Mouse (Mus musculus): ENCODE results near the gene Ankrd6. TPM values are rescaled to one million over a fixed set of nuclear protein-coding genes. Genes with fewer than 3 reads are reported as not detected.
"Not testable (repeated sequence)": the region's sequence is repeated elsewhere in the genome, so short reads cannot be mapped to it uniquely, and the experiment has no call there.

The Ankrd6 gene
- polyA plus RNA-seq, 1 experiment from 2014 or later = 4.7 TPM

GRCm38 (mm10) chr4:32981617-32982016, 31.0 kb upstream of the Ankrd6 start:
- peaks cover 25% of the 10 kb centered on the region for H3K27me3 ChIP-seq (ENCODE audit: insufficient read depth, low read length)
- H3K4me1 ChIP-seq (ENCODE audit: insufficient read depth) = peaks cover 6% of the 10 kb centered on the region; the same call in 1 of the 2 replicates
- H3K4me2 ChIP-seq = peak overlapping the region; percentile 100; the same call in 1 of the 2 replicates
- DNase-seq (no peak), ATAC-seq (ENCODE audit: insufficient read depth) (no peak)
- 14% methylated on average over 5 of the region's 5 CpGs for WGBS
- no peak overlapping the region for H3K9ac ChIP-seq
- H3K4me3 ChIP-seq (ENCODE audit: low read depth, low read length) = no peak overlapping the region
- no peak overlapping the region for H3K27ac ChIP-seq (ENCODE audit: low read depth)
- TF ChIP-seq CTCF (IDR thresholded peaks at IDR 0.05; ENCODE audit: low read depth) = no peak
- H3K36me3 ChIP-seq (ENCODE audit: insufficient read depth) = no peaks in the 10 kb centered on the region
- H3K9me3 ChIP-seq (ENCODE audit: low read depth, low read length) = no peaks in the 10 kb centered on the region

- H3K9me3 ChIP-seq (ENCODE audit: low read depth, low read length) = no peaks in the 10 kb centered on the region
- TF ChIP-seq CTCF (IDR thresholded peaks at IDR 0.05; ENCODE audit: low read depth) = no peak
- H3K4me3 ChIP-seq (ENCODE audit: low read depth, low read length) = no peak overlapping the region
- 69% methylated on average over 3 of the region's 3 CpGs for WGBS
- H3K4me2 ChIP-seq = no peak overlapping the region
- H3K27ac ChIP-seq (ENCODE audit: low read depth) = no peak overlapping the region
- peaks cover 6% of the 10 kb centered on the region; the same call in 1 of the 2 replicates for H3K4me1 ChIP-seq (ENCODE audit: insufficient read depth)
- DNase-seq (no peak), ATAC-seq (ENCODE audit: insufficient read depth) (no peak)
- no peaks in the 10 kb centered on the region for H3K36me3 ChIP-seq (ENCODE audit: insufficient read depth)
- H3K27me3 ChIP-seq (ENCODE audit: insufficient read depth, low read length) = peaks cover 25% of the 10 kb centered on the region
- no peak overlapping the region for H3K9ac ChIP-seq
Observed at GRCm38 (mm10) chr4:32980061-32980460, 29.4 kb upstream of the Ankrd6 start.

GRCm38 (mm10) chr4:32977331-32977730, 26.7 kb upstream of the Ankrd6 start:
- Histone ChIP-seq H3K4me2 (no peak overlapping the region), H3K27ac (ENCODE audit: low read depth) (no peak overlapping the region), H3K4me3 (ENCODE audit: low read depth, low read length) (no peak overlapping the region), H3K9me3 (ENCODE audit: low read depth, low read length) (peaks cover 11% of the 10 kb centered on the region; the same call in 1 of the 2 replicates), H3K9ac (no peak overlapping the region), H3K36me3 (ENCODE audit: insufficient read depth) (no peaks in the 10 kb centered on the region), H3K4me1 (ENCODE audit: insufficient read depth) (no peaks in the 10 kb centered on the region), H3K27me3 (ENCODE audit: insufficient read depth, low read length) (0 out of 2 replicates have a peak, but pooled peaks cover 8% of the 10 kb centered on the region)
- no peak for DNase-seq
- WGBS = 85% methylated on average over 4 of the region's 4 CpGs
- no peak for ATAC-seq (ENCODE audit: insufficient read depth)
- TF ChIP-seq CTCF (IDR thresholded peaks at IDR 0.05; ENCODE audit: low read depth) = no peak

- WGBS = 77% methylated on average over 19 of the region's 19 CpGs
- H3K27ac ChIP-seq (ENCODE audit: low read depth); H3K4me3 ChIP-seq (ENCODE audit: low read depth, low read length); ATAC-seq (ENCODE audit: insufficient read depth); H3K4me1 ChIP-seq (ENCODE audit: insufficient read depth); H3K4me2 ChIP-seq; H3K36me3 ChIP-seq (ENCODE audit: insufficient read depth); H3K9ac ChIP-seq; DNase-seq; H3K27me3 ChIP-seq (ENCODE audit: insufficient read depth, low read length); H3K9me3 ChIP-seq (ENCODE audit: low read depth, low read length): not testable (repeated sequence)
Observed at GRCm38 (mm10) chr4:32964619-32965018, 14.0 kb upstream of the Ankrd6 start.

- no peak overlapping the region for H3K4me2 ChIP-seq
- no peaks in the 10 kb centered on the region for H3K36me3 ChIP-seq (ENCODE audit: insufficient read depth)
- DNase-seq (no peak), ATAC-seq (ENCODE audit: insufficient read depth) (no peak)
- H3K27me3 ChIP-seq (ENCODE audit: insufficient read depth, low read length) = no peaks in the 10 kb centered on the region
- no peak overlapping the region for H3K9ac ChIP-seq
- H3K4me3 ChIP-seq (ENCODE audit: low read depth, low read length) = no peak overlapping the region
- WGBS = 72% methylated on average over 3 of the region's 3 CpGs
- no peaks in the 10 kb centered on the region for H3K9me3 ChIP-seq (ENCODE audit: low read depth, low read length)
- no peaks in the 10 kb centered on the region for H3K4me1 ChIP-seq (ENCODE audit: insufficient read depth)
- TF ChIP-seq CTCF (IDR thresholded peaks at IDR 0.05; ENCODE audit: low read depth) = no peak
- H3K27ac ChIP-seq (ENCODE audit: low read depth) = no peak overlapping the region
Observed at GRCm38 (mm10) chr4:32961394-32961793, 10.8 kb upstream of the Ankrd6 start.

GRCm38 (mm10) chr4:32956423-32956822, 5.8 kb upstream of the Ankrd6 start:
- DNase-seq (no peak), ATAC-seq (ENCODE audit: insufficient read depth) (no peak)
- H3K36me3 ChIP-seq (ENCODE audit: insufficient read depth) = no peaks in the 10 kb centered on the region
- H3K4me3 ChIP-seq (ENCODE audit: low read depth, low read length) = no peak overlapping the region
- no peak for TF ChIP-seq CTCF (IDR thresholded peaks at IDR 0.05; ENCODE audit: low read depth)
- no peaks in the 10 kb centered on the region for H3K4me1 ChIP-seq (ENCODE audit: insufficient read depth)
- no peak overlapping the region for H3K4me2 ChIP-seq
- no peaks in the 10 kb centered on the region for H3K9me3 ChIP-seq (ENCODE audit: low read depth, low read length)
- 45% methylated on average over 2 of the region's 2 CpGs for WGBS
- H3K27ac ChIP-seq (ENCODE audit: low read depth) = no peak overlapping the region
- no peak overlapping the region for H3K9ac ChIP-seq
- peaks cover 9% of the 10 kb centered on the region; the same call in 1 of the 2 replicates for H3K27me3 ChIP-seq (ENCODE audit: insufficient read depth, low read length)

- TF ChIP-seq CTCF (IDR thresholded peaks at IDR 0.05; ENCODE audit: low read depth) = no peak
- Histone ChIP-seq H3K4me3 (ENCODE audit: low read depth, low read length) (no peak overlapping the region), H3K36me3 (ENCODE audit: insufficient read depth) (no peaks in the 10 kb centered on the region), H3K4me1 (ENCODE audit: insufficient read depth) (0 out of 2 replicates have a peak, but pooled peaks cover under 1% of the 10 kb centered on the region), H3K27me3 (ENCODE audit: insufficient read depth, low read length) (peaks cover 15% of the 10 kb centered on the region; the same call in 1 of the 2 replicates), H3K9me3 (ENCODE audit: low read depth, low read length) (no peaks in the 10 kb centered on the region), H3K4me2 (no peak overlapping the region; the same call in 1 of the 2 replicates), H3K9ac (no peak overlapping the region), H3K27ac (ENCODE audit: low read depth) (no peak overlapping the region)
- no peak for DNase-seq
- no peak for ATAC-seq (ENCODE audit: insufficient read depth)
- 3% methylated on average over 7 of the region's 7 CpGs for WGBS
Observed at GRCm38 (mm10) chr4:32952681-32953080, 2.0 kb upstream of the Ankrd6 start.
